Mouse (Mus musculus) gastrocnemius, postnatal 10 days (tissue): ENCODE results near the gene Kif21b. TPM values are rescaled to one million over a fixed set of nuclear protein-coding genes. Genes with fewer than 3 reads are reported as not detected.

Source experiments
- DNase-seq: peaks from one replicate; pipeline ENCODE4 v3.0.0; 2021; ENCODE audit warnings: mixed read lengths
- long read RNA-seq, 2 experiments: library from polyadenylated mRNA; stranded (forward); transcript quantifications; one replicate each; pipeline ENCODE4 v2.0.0; 2021
- total RNA-seq, 2 experiments: library from RNA; stranded (reverse); gene quantifications; 2 replicates each; pipeline ENCODE4 v1.2.3; 2021

Gene Kif21b
- 1 to 10 TPM; 1.1 to 2.0 TPM for total RNA-seq
- long read RNA-seq, experiment 1, partial matches to known transcripts = 0 of 1 reads
- long read RNA-seq, experiment 1, other reads (novel, unspliced or antisense) = 1 of 1 reads
- long read RNA-seq, experiment 2 = 0 reads

GRCm38 (mm10) chr1:136130951-136131558, at the start of gene Kif21b:
Gene Kif21b, plus strand, starts transcription at chr1:136131389.
- DNase-seq = peak; percentile 77

- DNase-seq = no peak
Observed at GRCm38 (mm10) chr1:136085988-136086685, 45.1 kb upstream of the Kif21b start.

GRCm38 (mm10) chr1:136089368-136090165, 41.6 kb upstream of the Kif21b start:
- no peak for DNase-seq

DNA sequence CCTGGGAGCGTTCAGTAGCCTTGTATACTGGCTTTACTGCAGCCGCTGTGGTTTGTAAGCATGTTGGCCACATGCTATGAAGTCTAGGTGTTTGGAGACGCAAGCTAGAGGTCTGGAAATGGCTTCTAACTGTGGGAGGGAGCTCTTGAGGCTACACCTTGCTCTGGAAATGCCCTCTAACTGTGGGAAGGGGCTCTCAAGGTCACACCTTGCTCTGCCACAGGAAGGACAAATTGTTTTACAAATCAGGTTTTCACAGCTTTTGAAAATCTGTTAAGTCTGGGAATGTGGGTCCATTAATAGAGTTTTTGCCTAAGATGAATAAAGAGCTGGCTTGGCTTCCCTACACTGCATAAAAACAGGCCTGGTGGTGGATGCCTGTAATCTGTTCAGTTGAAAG, 37.5 kb upstream of the Kif21b start:
- DNase-seq = no peak

DNA sequence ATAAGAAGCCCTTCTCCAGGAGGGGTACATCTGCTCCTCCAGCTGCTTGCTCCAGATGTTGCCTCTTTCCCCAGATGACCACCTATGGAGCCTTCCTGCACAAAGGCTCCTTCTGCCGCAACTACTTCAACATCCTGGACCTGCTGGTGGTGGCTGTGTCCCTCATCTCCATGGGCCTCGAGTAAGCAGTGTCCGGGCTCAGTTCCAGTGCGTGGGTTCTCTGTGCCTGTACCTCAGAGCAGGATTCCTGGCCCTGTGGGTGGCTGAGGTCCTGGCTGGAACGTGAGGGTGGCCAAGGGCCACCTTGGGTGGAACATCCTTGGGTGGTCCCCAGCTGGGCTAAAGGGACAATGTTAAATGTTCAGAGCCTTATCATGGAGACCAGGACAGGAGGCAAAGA, 36.4 kb upstream of the Kif21b start:
- DNase-seq = no peak

- no peak for DNase-seq
Observed at GRCm38 (mm10) chr1:136102094-136102493, 29.1 kb upstream of the Kif21b start.

GRCm38 (mm10) chr1:136102551-136102950, 28.6 kb upstream of the Kif21b start:
- DNase-seq = no peak

GRCm38 (mm10) chr1:136102981-136103380, 28.2 kb upstream of the Kif21b start:
- DNase-seq = no peak

- no peak for DNase-seq
Observed at GRCm38 (mm10) chr1:136103696-136104095, 27.5 kb upstream of the Kif21b start.

DNA sequence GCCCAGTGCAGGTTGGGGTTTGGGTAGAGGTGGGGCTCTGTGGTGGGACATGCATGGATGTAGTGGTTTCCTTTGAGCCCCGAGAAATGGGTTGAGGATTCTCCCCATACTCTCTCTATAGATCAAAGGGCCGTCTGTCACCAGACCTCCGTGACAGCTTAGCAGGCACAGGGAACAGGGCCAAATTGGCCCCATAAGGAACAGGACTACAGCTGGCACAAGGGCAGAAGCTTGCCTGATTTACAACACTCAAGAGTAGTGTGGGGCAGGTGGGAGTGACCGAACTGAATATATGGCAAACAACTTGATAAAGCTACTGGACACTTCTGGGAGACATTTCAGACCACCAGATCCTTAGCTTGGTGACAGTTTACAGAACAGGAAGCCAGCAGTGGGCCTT, 26.4 kb upstream of the Kif21b start:
- DNase-seq = no peak

GRCm38 (mm10) chr1:136109464-136109863, 21.7 kb upstream of the Kif21b start:
- DNase-seq = no peak

DNA sequence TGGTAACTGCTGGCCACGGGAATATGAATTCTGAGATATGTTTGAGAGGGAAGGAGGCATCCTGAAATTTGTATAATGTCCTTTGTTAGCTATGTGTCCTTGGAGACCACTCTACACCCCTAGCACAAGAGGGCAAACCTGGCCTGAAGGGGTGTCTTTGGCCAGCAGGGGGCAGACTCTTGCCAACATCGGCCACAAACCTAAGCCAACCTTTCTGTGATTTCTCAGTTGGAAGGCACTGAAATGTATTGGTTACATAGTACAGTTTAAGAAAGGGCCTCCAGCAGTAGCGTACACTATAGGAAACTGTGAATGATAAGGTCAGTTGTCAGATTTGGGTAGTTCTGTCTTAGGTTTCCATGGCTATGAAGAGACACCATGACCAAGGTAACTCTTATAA, 15.0 kb upstream of the Kif21b start:
- DNase-seq = peak; percentile 64

DNA sequence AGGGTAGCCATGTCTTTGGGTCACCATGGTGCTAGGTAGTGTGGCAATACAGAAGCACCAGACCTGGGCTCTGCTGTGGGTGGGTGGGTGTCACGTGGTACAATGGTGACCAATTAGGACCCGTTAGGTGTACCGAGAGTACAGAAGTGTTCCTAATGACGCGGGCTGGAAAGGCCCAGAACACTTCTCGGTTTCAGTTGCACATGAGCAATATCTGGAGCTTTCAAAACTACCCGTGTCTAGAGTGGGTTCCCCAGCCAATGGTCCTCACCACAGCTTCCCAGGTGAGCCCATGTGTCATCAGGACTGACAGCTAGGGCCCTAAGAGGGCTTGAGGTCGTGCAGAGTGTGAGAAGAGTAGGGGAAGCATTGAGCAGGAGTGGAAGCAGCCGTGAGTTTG, 14.1 kb upstream of the Kif21b start:
- no peak for DNase-seq

DNA sequence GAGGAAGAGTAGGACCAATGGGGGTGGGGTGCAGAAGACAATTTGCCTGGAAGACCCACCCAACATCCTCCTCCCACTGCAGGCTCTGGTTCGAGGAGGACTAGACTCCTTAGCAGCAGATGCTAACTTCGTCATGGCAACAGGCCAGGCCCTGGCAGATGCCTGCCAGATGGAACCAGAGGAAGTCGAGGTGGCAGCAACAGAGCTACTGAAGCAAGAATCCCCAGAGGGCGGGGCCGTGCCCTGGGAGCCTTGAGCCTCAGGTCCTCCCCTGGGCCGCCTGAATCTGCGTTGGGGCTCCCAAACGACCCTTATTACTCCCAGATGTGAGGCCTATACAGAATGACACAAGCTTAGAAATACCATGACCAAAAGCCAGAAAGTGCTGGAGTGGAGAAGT, 12.3 kb upstream of the Kif21b start:
- peak; percentile 71 for DNase-seq

DNA sequence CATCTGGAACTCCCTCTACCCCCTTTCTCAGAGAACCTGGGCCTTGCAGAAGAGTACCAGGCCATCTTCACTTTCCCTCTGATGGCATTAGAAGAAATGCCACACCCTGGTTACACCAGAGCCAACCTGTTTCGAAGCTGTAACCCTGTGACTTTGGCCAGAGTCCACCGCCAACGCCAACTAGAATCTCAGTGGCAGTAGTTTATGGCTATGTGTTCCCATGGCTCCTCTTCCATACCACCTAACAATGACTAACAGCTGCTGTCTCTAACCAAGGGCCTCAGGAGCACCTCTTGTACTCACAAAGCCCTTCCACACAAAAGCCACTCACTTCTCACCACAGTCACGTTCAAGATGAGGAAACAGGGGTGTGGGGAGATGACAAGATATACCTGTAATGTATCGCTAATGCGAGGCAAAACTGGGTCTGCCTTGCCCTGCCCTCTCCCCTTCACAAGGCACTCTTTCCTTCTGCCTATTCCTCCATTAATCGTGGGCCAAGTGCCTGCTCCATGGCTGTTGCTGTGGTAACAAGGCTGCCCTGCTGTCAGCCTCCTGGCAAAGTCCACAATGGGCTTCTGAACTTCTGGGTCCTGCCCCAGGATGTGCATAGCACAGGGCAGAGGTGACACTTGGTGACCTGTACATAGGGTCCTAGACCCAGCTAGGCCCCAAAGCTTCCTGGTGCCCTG, 11.5 kb upstream of the Kif21b start:
- DNase-seq = no peak

DNA sequence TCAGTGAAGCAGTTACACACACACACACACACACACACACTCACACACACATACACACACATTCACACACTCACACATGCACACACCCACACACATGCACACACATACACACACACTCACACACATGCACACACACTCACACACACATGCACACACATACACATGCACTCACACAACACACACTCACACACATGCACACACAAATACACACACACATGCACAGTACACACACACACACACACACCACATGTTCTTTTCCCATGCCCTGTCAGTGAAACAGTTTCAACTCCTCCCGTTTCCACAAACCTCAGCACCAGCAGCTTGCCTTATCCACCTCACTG, 11.0 kb upstream of the Kif21b start:
- no peak for DNase-seq

- no peak for DNase-seq
Observed at GRCm38 (mm10) chr1:136120785-136121184, 10.4 kb upstream of the Kif21b start.

GRCm38 (mm10) chr1:136122030-136122429, 9.2 kb upstream of the Kif21b start:
- no peak for DNase-seq

DNA sequence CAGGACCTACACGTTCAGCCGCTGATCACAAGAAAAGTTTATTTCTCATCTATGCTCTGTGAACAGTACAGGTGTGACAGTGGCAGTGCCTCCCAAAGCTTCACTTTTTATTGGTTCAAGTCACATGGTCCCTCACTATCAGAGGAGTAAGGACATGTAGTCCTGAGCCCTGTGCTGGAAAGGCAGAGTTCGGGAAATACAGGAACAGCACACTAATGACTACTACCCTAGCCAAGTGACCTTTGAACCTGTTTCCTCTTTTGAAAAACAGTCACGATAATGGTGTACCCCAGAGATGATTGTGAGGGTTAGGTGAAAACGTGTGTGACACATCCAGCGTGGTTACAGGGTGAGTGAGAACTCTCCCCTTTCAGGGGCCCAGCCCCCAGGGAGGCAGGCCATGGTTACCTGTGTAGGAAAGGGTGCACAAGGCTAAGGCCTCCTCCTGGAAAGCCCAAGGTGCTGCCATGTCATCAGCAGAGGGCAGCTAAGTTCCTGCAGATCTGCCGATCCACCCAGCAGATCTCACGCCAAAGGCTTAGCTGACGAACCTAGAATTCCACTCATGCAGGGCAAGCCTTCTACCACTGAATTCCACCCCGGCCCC, 4.9 kb upstream of the Kif21b start:
- no peak for DNase-seq

GRCm38 (mm10) chr1:136126895-136127294, 4.3 kb upstream of the Kif21b start:
- DNase-seq = peak; percentile 62

DNA sequence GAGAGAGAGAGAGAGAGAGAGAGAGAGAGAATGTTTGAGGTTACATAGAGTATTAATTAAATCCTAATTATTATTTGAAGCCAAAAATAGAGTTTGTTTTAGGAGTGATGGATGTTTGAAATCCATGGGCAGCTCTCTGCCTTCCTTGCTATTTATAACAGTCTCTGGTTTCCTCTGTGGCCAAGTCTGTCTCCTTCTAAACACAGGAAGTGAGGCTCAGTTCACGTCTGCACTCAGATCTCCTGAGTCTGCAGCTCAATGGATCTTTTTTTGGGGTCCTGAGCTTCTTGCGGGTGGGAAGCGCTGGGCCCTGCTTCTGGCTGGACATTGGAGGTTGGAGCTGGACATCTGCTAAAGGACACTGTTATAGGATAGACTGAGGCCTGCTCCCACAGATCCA, 3.3 kb upstream of the Kif21b start:
- DNase-seq = no peak

- no peak for DNase-seq
Observed at GRCm38 (mm10) chr1:136128416-136128815, 2.8 kb upstream of the Kif21b start.
